ENCODE assay signal across 21 mouse cellular contexts in the genomic region with DNA sequence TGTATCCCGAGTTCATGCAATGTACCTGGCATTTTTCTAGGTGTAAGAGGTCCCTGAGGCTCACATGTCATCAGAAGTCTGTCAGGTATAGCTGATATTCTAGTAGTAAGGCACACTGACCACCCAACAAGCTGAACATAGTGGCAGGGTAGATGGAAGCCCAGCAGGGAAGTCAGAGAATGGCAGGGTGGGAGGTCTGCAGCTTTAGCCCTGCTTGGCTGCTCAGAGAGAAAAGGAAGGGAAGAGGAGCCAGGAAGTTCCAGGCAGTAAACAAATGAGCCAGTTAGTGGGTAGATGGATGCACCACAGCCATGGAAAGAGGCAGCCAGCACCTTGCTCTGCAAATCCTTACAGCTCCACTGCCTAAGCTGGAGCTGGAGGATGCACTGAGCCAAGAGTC.
DNase-seq lines count a peak whose midpoint lies in the region; ATAC-seq and TF ChIP-seq lines count a peak whose summit lies in the region.
"Had no signal": no experiment of that assay in that cellular context is flagged by ENCODE, and none has a peak within 500 bp of the region (broad histone marks: within the 10 kb centered on the region; RNA-seq: fewer than 3 reads in every experiment).

No protein-coding gene starts in this region.

- ATAC-seq in midbrain, embryonic 15.5 days (replicated peaks), result no peak

- intact Hi-C loops in left cerebral cortex, adult 2 months (cut with DNase I), result no loop called here

- H3K27ac ChIP-seq in left cerebral cortex, adult 2 months, result peak overlapping the region; percentile 45
- no peak overlapping the region for H3K27ac ChIP-seq in midbrain, embryonic 15.5 days
- H3K27ac ChIP-seq: heart, adult 2 months; limb, embryonic 15.5 days; liver, embryonic 15.5 days; lung, embryonic 15.5 days; neural tube, embryonic 13.5 days; stomach, postnatal 0 days had no signal

- WGBS in midbrain, embryonic 15.5 days, result 53% methylated on average over 1 of the region's 1 CpGs

- no peaks in the 10 kb centered on the region for H3K9me3 ChIP-seq in midbrain, embryonic 15.5 days
- H3K9me3 ChIP-seq: limb, embryonic 15.5 days; liver, embryonic 15.5 days; lung, embryonic 15.5 days; neural tube, embryonic 13.5 days had no signal

- no peaks in the 10 kb centered on the region for H3K36me3 ChIP-seq in midbrain, embryonic 15.5 days (replicated peaks)
- H3K36me3 ChIP-seq: limb, embryonic 15.5 days; liver, embryonic 15.5 days; lung, embryonic 15.5 days; neural tube, embryonic 13.5 days had no signal

- peaks cover 66% of the 10 kb centered on the region for H3K4me1 ChIP-seq in midbrain, embryonic 15.5 days
- H3K4me1 ChIP-seq: liver, embryonic 15.5 days had no signal

- peak overlapping the region; percentile 67 for H3K4me3 ChIP-seq in left cerebral cortex, adult 2 months
- no peak overlapping the region for H3K4me3 ChIP-seq in midbrain, embryonic 15.5 days
- H3K4me3 ChIP-seq: heart, adult 2 months; limb, embryonic 15.5 days; liver, embryonic 15.5 days; lung, embryonic 15.5 days; neural tube, embryonic 13.5 days had no signal

- peak; percentile 25 to 37 for DNase-seq in cerebellum, adult 18-20 months
- DNase-seq in cerebellum, postnatal 36 days, result no peak
- DNase-seq in left cerebral cortex, adult 2 months (ENCODE audit: extremely low spot score in 1 of 2, low spot score in 2 of 2), result no peak
- no peak for DNase-seq in left cerebral cortex, adult 18-20 months (ENCODE audit: low spot score in 2 of 2)
- peak; percentile 50 for DNase-seq in cerebellum, adult 9-11 months
- DNase-seq in kidney, adult 18-20 months, result no peak
- no peak for DNase-seq in kidney, adult 9 months
- DNase-seq: adrenal gland, postnatal 10 days; gastrocnemius, postnatal 36 days; heart, adult 2 months; kidney, adult 2 months; kidney, postnatal 10 days; lung, postnatal 4 days; thymus, adult 2 months; thymus, postnatal 4 days had no signal

- H3K9ac ChIP-seq in midbrain, embryonic 15.5 days, result no peak overlapping the region
- H3K9ac ChIP-seq: limb, embryonic 15.5 days; liver, embryonic 15.5 days; lung, embryonic 15.5 days; neural tube, embryonic 13.5 days had no signal

- peak overlapping the region; percentile 67; the same call in 1 of the 2 replicates for H3K4me2 ChIP-seq in midbrain, embryonic 15.5 days
- H3K4me2 ChIP-seq: limb, embryonic 15.5 days; liver, embryonic 15.5 days; lung, embryonic 15.5 days; neural tube, embryonic 13.5 days had no signal

- TF ChIP-seq CTCF in left cerebral cortex, adult 2 months (IDR thresholded peaks at IDR 0.05), result no peak

- no peaks in the 10 kb centered on the region for H3K27me3 ChIP-seq in midbrain, embryonic 15.5 days (replicated peaks)
- H3K27me3 ChIP-seq: limb, embryonic 15.5 days; neural tube, embryonic 13.5 days had no signal

Comparison
In these comparisons a context has a peak if more than half of its experiments do, and no peak if none do; other contexts are left out.
1. DNase-seq: peak in cerebellum, adult 18-20 months (2 of 2) and cerebellum, adult 9-11 months (single experiment); none in cerebellum, postnatal 36 days (0 of 2), left cerebral cortex, adult 2 months (0 of 2), left cerebral cortex, adult 18-20 months (0 of 2), kidney, adult 18-20 months (single experiment) and kidney, adult 9 months (single experiment).